Mouse (Mus musculus): ENCODE data around the gene Rad50. TPM values are rescaled to one million over a fixed set of nuclear protein-coding genes. Genes with fewer than 3 reads are reported as not detected.

The Rad50 gene
- polyA plus RNA-seq, 1 experiment = 76.9 TPM

DNA sequence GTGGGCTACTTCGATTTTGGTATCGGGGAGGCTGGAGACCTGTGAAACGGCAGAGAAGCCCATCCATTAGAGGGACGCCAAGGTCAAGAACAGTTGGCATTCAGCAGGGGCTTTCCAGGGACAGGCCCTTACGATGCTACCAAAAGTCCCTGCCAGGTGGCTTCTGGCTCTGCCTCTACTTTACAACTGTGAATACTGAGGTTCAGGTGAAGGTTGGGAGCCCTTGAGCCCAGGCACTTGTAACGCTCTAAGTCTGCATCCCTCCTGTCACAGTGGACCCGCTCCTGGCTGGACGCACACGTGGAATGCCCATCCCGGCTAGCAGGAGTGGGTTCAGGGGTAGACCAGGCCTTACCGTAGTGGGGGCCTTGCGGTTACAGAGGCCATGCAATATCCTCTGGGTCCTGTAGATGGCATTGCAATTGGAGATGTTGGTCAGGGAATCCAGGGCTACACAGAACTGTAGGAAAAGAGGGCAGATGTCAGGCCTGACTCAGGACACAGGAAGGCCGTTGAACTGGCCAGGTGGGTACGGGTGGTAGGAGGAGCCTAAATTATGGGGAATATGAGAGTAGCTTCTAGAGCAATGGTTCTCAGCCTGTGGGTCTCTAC is 74.9 kb downstream of the Rad50 start:
- Histone ChIP-seq H3K27ac (ENCODE audit: insufficient read depth, low read depth, low read length) (no peak overlapping the region), H3K4me1 (ENCODE audit: control insufficient read depth, insufficient read depth, low read length) (peaks cover 10% of the 10 kb centered on the region), H3K4me3 (ENCODE audit: insufficient read depth, low read depth, low read length) (no peak overlapping the region)
- TF ChIP-seq POLR2A (IDR thresholded peaks at IDR 0.05; ENCODE audit: insufficient read depth, low read depth, low read length) = no peak
- TF ChIP-seq CTCF (IDR thresholded peaks at IDR 0.05; ENCODE audit: insufficient read depth, low read depth, low read length) = no peak
- WGBS = 72% methylated on average over 14 of the region's 14 CpGs

DNA sequence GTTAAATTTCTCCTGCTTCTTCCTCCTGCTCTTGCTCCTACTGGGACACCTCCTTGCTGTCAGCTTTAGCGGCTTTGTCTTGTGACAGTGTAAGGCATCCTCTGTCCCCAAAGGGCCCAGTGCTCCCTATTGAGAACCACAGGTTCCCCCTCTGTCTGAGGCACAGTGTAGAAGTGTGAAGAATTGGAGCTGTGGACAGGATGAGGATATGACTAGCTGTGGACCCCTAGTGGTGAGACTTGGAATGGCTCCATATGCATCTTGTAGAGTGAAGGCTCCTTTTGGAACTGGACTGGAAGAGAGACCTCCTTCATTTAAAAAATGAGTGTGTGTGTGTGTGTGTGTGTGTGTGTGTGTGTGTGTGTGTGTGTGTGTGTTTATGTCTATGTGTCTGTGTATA is 79.3 kb downstream of the Rad50 start:
- WGBS = 10% methylated on average over 1 of the region's 1 CpGs

DNA sequence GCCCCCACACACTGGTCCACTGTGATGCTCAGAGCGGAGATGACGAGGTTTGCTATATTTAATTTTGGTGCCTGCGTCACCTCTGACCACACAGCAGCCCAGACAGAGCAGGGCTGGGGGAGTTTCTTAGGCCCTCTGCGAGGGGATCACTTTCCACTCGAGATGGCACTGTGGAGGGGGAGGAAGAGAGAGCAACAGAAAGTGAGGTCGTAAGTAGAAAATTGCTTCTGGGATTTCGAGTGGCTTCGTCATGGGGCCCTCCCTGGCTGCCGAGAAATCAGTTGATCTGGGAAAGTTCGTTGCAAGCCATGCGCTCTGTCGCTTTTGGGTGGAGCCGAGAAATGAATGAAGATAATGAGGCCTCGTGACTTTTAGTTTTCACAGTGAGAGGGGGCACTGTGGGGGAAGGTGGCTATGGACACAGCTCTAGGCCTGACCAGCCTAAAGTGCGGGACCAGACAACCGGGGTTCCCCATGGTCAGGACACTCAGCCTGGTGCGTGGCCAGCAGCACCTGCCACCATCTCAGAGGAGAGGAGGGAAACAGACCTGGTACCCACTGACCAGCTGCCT is 80.2 kb downstream of the Rad50 start:
- WGBS = 82% methylated on average over 17 of the region's 17 CpGs

More for the DNA sequence above, 79.3 kb downstream of the Rad50 start:
- Histone ChIP-seq H3K27ac (ENCODE audit: insufficient read depth, low read depth, low read length) (no peak overlapping the region), H3K4me1 (ENCODE audit: control insufficient read depth, insufficient read depth, low read length) (no peaks in the 10 kb centered on the region), H3K4me3 (ENCODE audit: insufficient read depth, low read depth, low read length) (no peak overlapping the region)
- no peak for TF ChIP-seq CTCF (IDR thresholded peaks at IDR 0.05; ENCODE audit: insufficient read depth, low read depth, low read length)
- TF ChIP-seq POLR2A (IDR thresholded peaks at IDR 0.05; ENCODE audit: insufficient read depth, low read depth, low read length) = no peak

DNA sequence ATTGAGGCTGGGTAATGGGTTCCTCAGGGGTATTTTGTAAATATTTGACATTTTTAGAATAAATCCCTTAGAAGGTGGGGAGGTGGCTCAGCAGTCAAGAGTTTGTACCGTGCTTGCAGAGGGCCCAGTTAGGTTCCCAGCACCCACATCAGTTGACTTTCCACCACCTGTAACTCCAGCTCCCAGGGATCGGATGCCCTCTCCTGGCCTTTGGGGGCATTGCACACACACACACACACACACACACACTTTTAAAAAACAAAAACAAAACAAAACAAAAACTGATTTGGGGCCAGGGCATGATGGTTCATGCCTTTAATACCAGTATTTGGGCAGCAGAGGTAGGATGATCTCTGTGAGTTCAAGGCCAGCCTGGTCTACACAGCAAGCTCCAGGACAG is 83.0 kb downstream of the Rad50 start:
- Histone ChIP-seq H3K27ac (ENCODE audit: insufficient read depth, low read depth, low read length) (no peak overlapping the region), H3K4me1 (ENCODE audit: control insufficient read depth, insufficient read depth, low read length) (no peaks in the 10 kb centered on the region), H3K4me3 (ENCODE audit: insufficient read depth, low read depth, low read length) (no peak overlapping the region)
- TF ChIP-seq CTCF (IDR thresholded peaks at IDR 0.05; ENCODE audit: insufficient read depth, low read depth, low read length) = no peak
- no peak for TF ChIP-seq POLR2A (IDR thresholded peaks at IDR 0.05; ENCODE audit: insufficient read depth, low read depth, low read length)
- 98% methylated on average over 2 of the region's 2 CpGs for WGBS

More for the DNA sequence above, 80.2 kb downstream of the Rad50 start:
- H3K27ac ChIP-seq (ENCODE audit: insufficient read depth, low read depth, low read length) = no peak overlapping the region
- H3K4me3 ChIP-seq (ENCODE audit: insufficient read depth, low read depth, low read length) = no peak overlapping the region
- H3K4me1 ChIP-seq (ENCODE audit: control insufficient read depth, insufficient read depth, low read length) = no peaks in the 10 kb centered on the region
- TF ChIP-seq POLR2A (IDR thresholded peaks at IDR 0.05; ENCODE audit: insufficient read depth, low read depth, low read length) = no peak

- no peaks in the 10 kb centered on the region for H3K4me1 ChIP-seq (ENCODE audit: control insufficient read depth, insufficient read depth, low read length)
- no peak overlapping the region for H3K27ac ChIP-seq (ENCODE audit: insufficient read depth, low read depth, low read length)
- H3K4me3 ChIP-seq (ENCODE audit: insufficient read depth, low read depth, low read length) = no peak overlapping the region
- 97% methylated on average over 9 of the region's 9 CpGs for WGBS
- TF ChIP-seq POLR2A (IDR thresholded peaks at IDR 0.05; ENCODE audit: insufficient read depth, low read depth, low read length) = no peak
- no peak for TF ChIP-seq CTCF (IDR thresholded peaks at IDR 0.05; ENCODE audit: insufficient read depth, low read depth, low read length)
Measured at GRCm38 (mm10) chr11:53623573-53623972, 83.5 kb downstream of the Rad50 start.

DNA sequence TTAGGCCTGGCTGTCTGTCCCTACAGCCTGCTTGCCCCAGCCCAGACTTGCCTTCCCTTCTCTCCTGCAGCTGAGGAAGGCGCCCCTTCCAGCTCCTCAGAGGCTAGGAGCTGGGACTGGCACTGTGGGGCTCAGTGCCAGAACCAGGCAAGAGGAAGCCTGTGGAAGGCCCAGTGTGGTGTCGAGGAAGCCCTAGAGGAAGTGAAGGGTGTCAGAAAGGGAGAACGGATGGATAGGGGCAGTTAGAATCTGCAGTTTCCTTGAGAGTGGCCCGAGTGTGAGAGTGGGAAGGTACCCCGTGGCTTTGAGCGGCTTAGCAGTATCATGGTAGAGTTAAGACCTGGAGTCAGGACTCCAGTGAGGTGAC is 84.7 kb downstream of the Rad50 start:
- Histone ChIP-seq H3K4me1 (ENCODE audit: control insufficient read depth, insufficient read depth, low read length) (no peaks in the 10 kb centered on the region), H3K27ac (ENCODE audit: insufficient read depth, low read depth, low read length) (no peak overlapping the region), H3K4me3 (ENCODE audit: insufficient read depth, low read depth, low read length) (no peak overlapping the region)
- no peak for TF ChIP-seq CTCF (IDR thresholded peaks at IDR 0.05; ENCODE audit: insufficient read depth, low read depth, low read length)
- no peak for TF ChIP-seq POLR2A (IDR thresholded peaks at IDR 0.05; ENCODE audit: insufficient read depth, low read depth, low read length)
- 80% methylated on average over 6 of the region's 6 CpGs for WGBS

- Histone ChIP-seq H3K4me1 (ENCODE audit: control insufficient read depth, insufficient read depth, low read length) (no peaks in the 10 kb centered on the region), H3K27ac (ENCODE audit: insufficient read depth, low read depth, low read length) (no peak overlapping the region), H3K4me3 (ENCODE audit: insufficient read depth, low read depth, low read length) (no peak overlapping the region)
- WGBS = 93% methylated on average over 11 of the region's 11 CpGs
- TF ChIP-seq POLR2A (IDR thresholded peaks at IDR 0.05; ENCODE audit: insufficient read depth, low read depth, low read length) (no peak), CTCF (IDR thresholded peaks at IDR 0.05; ENCODE audit: insufficient read depth, low read depth, low read length) (no peak)
Measured at GRCm38 (mm10) chr11:53621582-53622439, 85.3 kb downstream of the Rad50 start.

GRCm38 (mm10) chr11:53620094-53620493 is 87.0 kb downstream of the Rad50 start:
- Histone ChIP-seq H3K27ac (ENCODE audit: insufficient read depth, low read depth, low read length) (no peak overlapping the region), H3K4me1 (ENCODE audit: control insufficient read depth, insufficient read depth, low read length) (no peaks in the 10 kb centered on the region), H3K4me3 (ENCODE audit: insufficient read depth, low read depth, low read length) (no peak overlapping the region)
- no peak for TF ChIP-seq POLR2A (IDR thresholded peaks at IDR 0.05; ENCODE audit: insufficient read depth, low read depth, low read length)
- TF ChIP-seq CTCF (IDR thresholded peaks at IDR 0.05; ENCODE audit: insufficient read depth, low read depth, low read length) = no peak
- 91% methylated on average over 4 of the region's 4 CpGs for WGBS

GRCm38 (mm10) chr11:53619428-53619827 is 87.7 kb downstream of the Rad50 start:
- TF ChIP-seq CTCF (IDR thresholded peaks at IDR 0.05; ENCODE audit: insufficient read depth, low read depth, low read length) (no peak), POLR2A (IDR thresholded peaks at IDR 0.05; ENCODE audit: insufficient read depth, low read depth, low read length) (no peak)
- WGBS = 73% methylated on average over 6 of the region's 6 CpGs
- Histone ChIP-seq H3K27ac (ENCODE audit: insufficient read depth, low read depth, low read length) (no peak overlapping the region), H3K4me3 (ENCODE audit: insufficient read depth, low read depth, low read length) (no peak overlapping the region), H3K4me1 (ENCODE audit: control insufficient read depth, insufficient read depth, low read length) (no peaks in the 10 kb centered on the region)
